ENCODE assay signal across 8 mouse cellular contexts in the genomic region with DNA sequence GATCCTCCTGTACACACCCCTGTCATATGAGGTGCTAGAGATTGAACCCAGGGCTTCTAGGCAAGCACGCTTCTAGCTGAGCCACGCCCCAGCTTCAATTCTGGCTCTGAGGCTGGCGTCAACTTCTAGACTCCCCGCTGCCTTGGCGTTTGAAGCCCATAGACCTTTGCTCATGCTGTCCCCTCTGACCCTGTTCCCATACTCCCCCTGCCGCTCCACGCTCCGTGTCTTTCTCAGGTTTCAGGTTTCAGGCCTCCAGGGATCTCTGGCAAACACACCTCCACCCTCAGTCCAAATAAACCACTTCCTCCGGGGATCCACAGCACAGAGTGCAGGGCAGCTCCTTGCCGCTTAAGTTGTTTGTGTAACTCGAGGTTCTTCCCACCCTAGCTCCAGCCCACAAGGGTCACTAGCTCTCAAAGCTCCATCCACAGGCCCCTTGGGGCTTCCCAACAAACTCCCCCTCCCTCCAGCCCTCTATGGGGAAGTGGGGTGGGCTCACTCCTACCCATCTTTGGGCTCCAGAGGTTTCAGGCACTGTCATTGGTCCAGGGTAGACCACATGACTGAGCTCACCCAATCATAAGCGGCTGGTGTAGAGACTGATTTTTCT. TPM values are rescaled to one million over a fixed set of nuclear protein-coding genes. Genes with fewer than 3 reads are reported as not detected.
A peak's percentile ranks its signal among the peaks of the same experiment; 100 is the strongest.
DNase-seq lines count a peak whose midpoint lies in the region; ATAC-seq and TF ChIP-seq lines count a peak whose summit lies in the region.

No protein-coding gene starts in this region.

- H3K27me3 ChIP-seq in heart, postnatal 0 days (ENCODE audit: control insufficient read depth, insufficient read depth, low read length): no peaks in the 10 kb centered on the region
- no peaks in the 10 kb centered on the region for H3K27me3 ChIP-seq in limb, embryonic 14.5 days (ENCODE audit: control insufficient read depth, insufficient read depth, low read length)
- no peaks in the 10 kb centered on the region for H3K27me3 ChIP-seq in neural tube, embryonic 12.5 days (replicated peaks)

- ATAC-seq in heart, postnatal 0 days (ENCODE audit: insufficient read depth, low read depth): peak; percentile 64
- ATAC-seq in limb, embryonic 14.5 days (ENCODE audit: low FRiP score, low read depth): peak; percentile 63
- ATAC-seq in neural tube, embryonic 12.5 days (ENCODE audit: low FRiP score, low read depth): no peak

- TF ChIP-seq POLR2A in limb, embryonic 14.5 days (IDR thresholded peaks at IDR 0.05; ENCODE audit: borderline replicate concordance, extremely low read depth, insufficient read depth, insufficient read length): no peak

- no peak overlapping the region for H3K9ac ChIP-seq in heart, postnatal 0 days (replicated peaks; ENCODE audit: low read depth, low read length)
- H3K9ac ChIP-seq in limb, embryonic 14.5 days (ENCODE audit: low read depth, low read length, severe bottlenecking): no peak overlapping the region
- no peak overlapping the region for H3K9ac ChIP-seq in neural tube, embryonic 12.5 days

- H3K9me3 ChIP-seq in heart, postnatal 0 days (replicated peaks; ENCODE audit: control insufficient read depth, low read length): no peaks in the 10 kb centered on the region
- no peaks in the 10 kb centered on the region for H3K9me3 ChIP-seq in limb, embryonic 14.5 days (ENCODE audit: control insufficient read depth, low read length)
- no peaks in the 10 kb centered on the region for H3K9me3 ChIP-seq in neural tube, embryonic 12.5 days

- no peak for TF ChIP-seq EP300 in heart, postnatal 0 days (IDR thresholded peaks at IDR 0.05; ENCODE audit: low read depth)

- no peak overlapping the region; the same call in 1 of the 2 replicates for H3K4me2 ChIP-seq in heart, postnatal 0 days (ENCODE audit: low read depth, low read length)
- H3K4me2 ChIP-seq in limb, embryonic 14.5 days (replicated peaks; ENCODE audit: low read depth, low read length, severe bottlenecking): peak overlapping the region; percentile 13
- peak overlapping the region; percentile 25 for H3K4me2 ChIP-seq in neural tube, embryonic 12.5 days (replicated peaks)

- H3K36me3 ChIP-seq in heart, postnatal 0 days (replicated peaks; ENCODE audit: control insufficient read depth, insufficient read depth, low read length): no peaks in the 10 kb centered on the region
- no peaks in the 10 kb centered on the region for H3K36me3 ChIP-seq in limb, embryonic 14.5 days (ENCODE audit: control insufficient read depth, insufficient read depth, low read length)
- H3K36me3 ChIP-seq in neural tube, embryonic 12.5 days: no peaks in the 10 kb centered on the region

- peak overlapping the region; percentile 53 for H3K27ac ChIP-seq in left cerebral cortex, adult 2 months
- H3K27ac ChIP-seq in heart, postnatal 0 days (ENCODE audit: low read depth): 0 out of 2 replicates have a peak overlapping the region, but pooled peaks have one; percentile 10
- no peak overlapping the region for H3K27ac ChIP-seq in limb, embryonic 14.5 days (replicated peaks; ENCODE audit: low read depth, low read length)
- H3K27ac ChIP-seq in neural tube, embryonic 12.5 days: no peak overlapping the region

- 17% methylated on average over 12 of the region's 12 CpGs for WGBS in heart, postnatal 0 days
- 10% methylated on average over 12 of the region's 12 CpGs for WGBS in limb, embryonic 14.5 days
- WGBS in neural tube, embryonic 12.5 days: 9% methylated on average over 12 of the region's 12 CpGs

- DNase-seq in left cerebral cortex, adult 2 months (ENCODE audit: extremely low spot score in 1 of 2, low spot score in 2 of 2): no peak
- DNase-seq in left cerebral cortex, postnatal 14 days (ENCODE audit: low spot score in 2 of 2): no peak
- DNase-seq in T-cell, adult 2 months (ENCODE audit: low spot score): peak; percentile 48
- DNase-seq in heart, postnatal 0 days (ENCODE audit: low spot score): peak; percentile 60
- no peak for DNase-seq in limb, embryonic 14.5 days (ENCODE audit: low spot score)
- no peak for DNase-seq in adipocyte (ENCODE audit: low spot score)
- DNase-seq in adrenal gland, postnatal 4 days (ENCODE audit: low spot score in 2 of 2): no peak

- no peak overlapping the region for H3K4me3 ChIP-seq in left cerebral cortex, adult 2 months
- no peak overlapping the region for H3K4me3 ChIP-seq in heart, postnatal 0 days (ENCODE audit: low read depth, low read length)
- no peak overlapping the region for H3K4me3 ChIP-seq in limb, embryonic 14.5 days (replicated peaks; ENCODE audit: low read length)
- H3K4me3 ChIP-seq in neural tube, embryonic 12.5 days: no peak overlapping the region

- H3K4me1 ChIP-seq in heart, postnatal 0 days (ENCODE audit: control insufficient read depth, insufficient read depth): peaks cover 24% of the 10 kb centered on the region
- peaks cover 19% of the 10 kb centered on the region for H3K4me1 ChIP-seq in limb, embryonic 14.5 days (ENCODE audit: control insufficient read depth, insufficient read depth, low read length)
- peaks cover 8% of the 10 kb centered on the region for H3K4me1 ChIP-seq in neural tube, embryonic 12.5 days

- intact Hi-C loops in left cerebral cortex, adult 2 months (cut with DNase I): no loop called here
- intact Hi-C loops in left cerebral cortex, postnatal 14 days (cut with DNase I): no loop called here

- TF ChIP-seq CTCF in left cerebral cortex, adult 2 months (IDR thresholded peaks at IDR 0.05): no peak; the same call in 1 of the 2 replicates
- TF ChIP-seq CTCF in heart, postnatal 0 days (IDR thresholded peaks at IDR 0.05; ENCODE audit: low read depth): no peak

RNA-seq across cellular contexts. Expression of a gene that starts 20.0 kb away (rescaled TPM):
- 10 to 100 TPM; 29.5 to 34.3 TPM for total RNA-seq in left cerebral cortex, adult 2 months (2021)
- 10 to 100 TPM; 31.2 to 32.0 TPM for total RNA-seq in left cerebral cortex, postnatal 14 days (2021)
- total RNA-seq in heart, postnatal 0 days (2014; rRNA removed; ENCODE audit: low replicate concordance): 239 and 307 TPM in 2 replicates
- polyA plus RNA-seq in heart, postnatal 0 days (2015; fragmentation: Nextera tagmentation; extraction: Ambion mirVana): 213 and 235 TPM in 2 replicates
- 68.0 and 72.1 TPM in 2 replicates for polyA plus RNA-seq in limb, embryonic 14.5 days (2012; rRNA removed)
- polyA plus RNA-seq in limb, embryonic 14.5 days (2014; fragmentation: Nextera tagmentation; extraction: Ambion mirVana): 88.2 and 98.9 TPM in 2 replicates
- 150 and 151 TPM in 2 replicates for polyA plus RNA-seq in neural tube, embryonic 12.5 days (2016; fragmentation: Nextera tagmentation; extraction: Ambion mirVana)
- 10 to 100 TPM; 83.9 to 96.2 TPM for total RNA-seq in adrenal gland, postnatal 4 days (2021)

Comparison
In these comparisons a context has a peak if more than half of its experiments do, and no peak if none do; other contexts are left out.
1. DNase-seq: peak in T-cell, adult 2 months (single experiment) and heart, postnatal 0 days (single experiment); none in left cerebral cortex, adult 2 months (0 of 2), left cerebral cortex, postnatal 14 days (0 of 2), limb, embryonic 14.5 days (single experiment), adipocyte (single experiment) and adrenal gland, postnatal 4 days (0 of 2).
2. H3K27ac ChIP-seq: peak in left cerebral cortex, adult 2 months (single experiment) and heart, postnatal 0 days (single experiment); none in limb, embryonic 14.5 days (single experiment) and neural tube, embryonic 12.5 days (single experiment).